Mouse (Mus musculus) splenic B cell, adult 2 months (primary cell): ENCODE results near the gene Trim47.
A peak's percentile ranks its signal among the peaks of the same experiment; 100 is the strongest.

Experiments used
- DNase-seq: peaks from one replicate; pipeline ENCODE4 v3.0.0-alpha.2; 2011; ENCODE audit warnings: low read depth, low spot score
- H3K27me3 ChIP-seq: 2 replicates; pipeline ENCODE4 v1.6.1; 2012; ENCODE audit warnings: mild to moderate bottlenecking, low read length, moderate library complexity, mixed read lengths; ENCODE audit not compliant: control insufficient read depth, poor library complexity, insufficient read depth, severe bottlenecking
- H3K36me3 ChIP-seq: 2 replicates; pipeline ENCODE4 v1.6.1; 2012; ENCODE audit warnings: mild to moderate bottlenecking, low read length, moderate library complexity, mixed read lengths; ENCODE audit not compliant: control insufficient read depth, poor library complexity, insufficient read depth, severe bottlenecking

Trim47 gene

GRCm38 (mm10) chr11:116127156-116127980 is at the start of gene Trim47:
Gene Trim47 (minus strand): TSS chr11:116127210.
- H3K36me3 ChIP-seq: peaks cover 23% of the 10 kb centered on the region
- no peak for DNase-seq
- H3K27me3 ChIP-seq: no peaks in the 10 kb centered on the region

GRCm38 (mm10) chr11:116176010-116176409 is 49.0 kb upstream of the Trim47 start:
- no peaks in the 10 kb centered on the region for H3K27me3 ChIP-seq
- H3K36me3 ChIP-seq: peaks cover 10% of the 10 kb centered on the region
- no peak for DNase-seq

- no peaks in the 10 kb centered on the region for H3K27me3 ChIP-seq
- H3K36me3 ChIP-seq: peaks cover 10% of the 10 kb centered on the region
- DNase-seq: no peak
These were observed 47.9 kb upstream of the Trim47 start for GRCm38 (mm10) chr11:116174775-116175448.

GRCm38 (mm10) chr11:116171959-116172358 is 44.9 kb upstream of the Trim47 start:
- Histone ChIP-seq H3K36me3 (peaks cover 6% of the 10 kb centered on the region; the same call in 1 of the 2 replicates), H3K27me3 (no peaks in the 10 kb centered on the region)
- DNase-seq: no peak

GRCm38 (mm10) chr11:116170003-116170800 is 43.2 kb upstream of the Trim47 start:
- no peaks in the 10 kb centered on the region for H3K27me3 ChIP-seq
- H3K36me3 ChIP-seq: peaks cover 6% of the 10 kb centered on the region; the same call in 1 of the 2 replicates
- no peak for DNase-seq

GRCm38 (mm10) chr11:116169214-116169613 is 42.2 kb upstream of the Trim47 start:
- no peak for DNase-seq
- Histone ChIP-seq H3K27me3 (no peaks in the 10 kb centered on the region), H3K36me3 (peaks cover under 1% of the 10 kb centered on the region; the same call in 1 of the 2 replicates)

GRCm38 (mm10) chr11:116167884-116168439 is 41.0 kb upstream of the Trim47 start, which contains the start of gene Fbf1:
Gene Fbf1 (minus strand): TSS chr11:116168166.
- no peaks in the 10 kb centered on the region for H3K27me3 ChIP-seq

GRCm38 (mm10) chr11:116167232-116167631 is 40.2 kb upstream of the Trim47 start:
- Histone ChIP-seq H3K36me3 (no peaks in the 10 kb centered on the region), H3K27me3 (no peaks in the 10 kb centered on the region)
- peak; percentile 8 for DNase-seq

More at GRCm38 (mm10) chr11:116167884-116168439, 41.0 kb upstream of the Trim47 start, which contains the start of gene Fbf1:
- DNase-seq: peak; percentile 93
- H3K36me3 ChIP-seq: no peaks in the 10 kb centered on the region

GRCm38 (mm10) chr11:116163002-116163401 is 36.0 kb upstream of the Trim47 start:
- no peak for DNase-seq
- Histone ChIP-seq H3K27me3 (no peaks in the 10 kb centered on the region), H3K36me3 (no peaks in the 10 kb centered on the region)

- no peak for DNase-seq
- Histone ChIP-seq H3K27me3 (no peaks in the 10 kb centered on the region), H3K36me3 (no peaks in the 10 kb centered on the region)
These were observed 35.1 kb upstream of the Trim47 start for GRCm38 (mm10) chr11:116162146-116162545.

GRCm38 (mm10) chr11:116161312-116161711 is 34.3 kb upstream of the Trim47 start:
- H3K36me3 ChIP-seq: no peaks in the 10 kb centered on the region; the same call in 1 of the 2 replicates
- no peak for DNase-seq
- H3K27me3 ChIP-seq: no peaks in the 10 kb centered on the region

- no peak for DNase-seq
- Histone ChIP-seq H3K27me3 (no peaks in the 10 kb centered on the region), H3K36me3 (no peaks in the 10 kb centered on the region)
These were observed 23.9 kb upstream of the Trim47 start for GRCm38 (mm10) chr11:116150960-116151359.

- DNase-seq: no peak
- Histone ChIP-seq H3K36me3 (no peaks in the 10 kb centered on the region), H3K27me3 (no peaks in the 10 kb centered on the region)
These were observed 22.3 kb upstream of the Trim47 start for GRCm38 (mm10) chr11:116149341-116149740.

GRCm38 (mm10) chr11:116148761-116149221 is 21.8 kb upstream of the Trim47 start:
- no peaks in the 10 kb centered on the region for H3K36me3 ChIP-seq
- no peak for DNase-seq
- H3K27me3 ChIP-seq: no peaks in the 10 kb centered on the region
